Mouse (Mus musculus): Measurements from ENCODE around the gene Zc3h14.

The Zc3h14 gene

DNA sequence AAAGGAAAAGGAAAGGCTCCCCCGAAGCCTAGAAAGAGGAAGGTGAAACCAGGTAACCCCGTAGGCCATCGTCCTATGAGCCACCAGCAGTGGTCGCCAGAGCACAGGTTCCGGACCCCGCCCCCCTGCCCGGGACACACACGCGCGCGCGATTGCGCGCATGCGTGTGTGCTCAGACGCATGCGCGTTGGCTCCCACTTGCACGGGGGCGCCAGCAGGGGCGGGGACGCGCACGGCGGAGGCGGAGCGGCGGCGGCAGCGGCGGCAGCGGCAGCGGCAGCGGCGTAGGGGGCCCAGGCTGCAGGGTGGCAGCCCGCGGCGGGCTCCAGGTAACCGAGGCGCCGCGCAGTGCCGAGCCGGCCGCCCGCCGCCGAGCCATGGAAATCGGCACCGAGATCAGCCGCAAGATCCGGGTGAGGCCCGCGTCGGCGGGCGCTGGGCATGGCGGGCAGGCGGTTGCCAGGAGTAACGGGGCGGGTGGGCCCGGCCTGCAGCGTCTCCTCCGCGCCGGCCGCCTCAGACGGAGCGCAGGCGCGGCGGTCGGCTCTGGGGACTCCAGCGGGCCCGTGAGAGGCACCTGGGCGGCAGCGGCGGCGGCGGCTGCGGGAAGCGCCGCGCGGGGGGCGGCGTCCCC lies at the start of gene Zc3h14:
Gene Zc3h14, plus strand, starts transcription at position 219 of the 634 bp plus-strand sequence.
- DNase-seq = peak; percentile 94

DNA sequence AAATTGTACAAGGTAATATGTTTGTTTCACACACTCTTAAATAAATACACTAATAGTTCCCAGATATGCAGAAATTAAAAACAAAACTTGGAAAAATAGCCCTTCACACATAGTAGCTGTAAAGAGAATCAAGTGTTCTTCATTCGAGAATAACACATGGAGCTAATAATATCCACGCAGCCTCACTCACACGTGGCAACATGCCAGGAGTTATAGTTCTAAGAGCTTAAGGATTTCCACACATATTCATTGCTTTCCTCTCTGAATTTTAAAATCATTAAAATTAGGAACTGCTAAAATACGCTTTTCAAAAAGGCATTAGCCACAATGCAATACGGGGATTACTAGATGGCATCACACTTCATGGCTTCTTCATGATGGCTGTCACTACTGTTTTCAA lies 49.6 kb upstream of the Zc3h14 start:
- no peak for DNase-seq

DNA sequence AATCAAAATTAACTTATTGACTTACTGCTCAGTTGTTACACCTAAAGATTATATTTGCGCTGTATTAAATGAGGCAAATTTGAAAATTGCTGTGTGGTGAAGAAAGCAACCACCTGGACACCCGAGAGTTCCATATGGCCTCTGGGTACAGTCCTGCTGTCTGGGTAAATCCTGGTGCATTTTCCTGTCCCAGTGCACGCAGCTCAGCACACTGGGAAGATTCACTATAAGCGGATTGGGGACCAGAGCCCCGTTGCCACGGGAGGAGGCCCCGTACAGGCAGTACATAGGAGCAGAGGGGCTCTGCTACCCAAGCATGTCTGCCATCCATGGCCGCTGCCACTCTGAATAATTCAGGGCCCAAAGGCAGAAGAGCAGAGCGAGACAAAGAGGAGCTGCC lies 45.2 kb upstream of the Zc3h14 start:
- DNase-seq = no peak

DNA sequence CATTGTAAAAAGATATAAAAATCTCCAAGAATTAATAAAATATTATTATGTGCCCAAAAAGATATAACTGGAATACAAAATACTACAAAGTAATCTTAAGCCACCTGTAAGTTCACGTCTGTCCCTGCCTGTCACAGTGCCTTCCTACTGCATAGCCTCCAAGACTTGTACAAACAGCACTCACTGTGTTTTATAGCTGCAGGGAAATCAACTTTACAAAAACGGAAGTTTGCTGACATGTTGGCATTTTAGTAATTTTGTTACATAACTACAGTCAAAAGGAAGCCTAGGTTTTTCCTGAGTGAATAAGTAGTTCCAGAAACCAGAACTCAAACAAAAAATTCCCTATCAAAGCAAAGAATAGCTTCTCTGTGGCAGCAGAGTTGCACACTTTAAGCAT lies 43.2 kb upstream of the Zc3h14 start:
- DNase-seq = no peak

- DNase-seq = no peak
Measured at GRCm38 (mm10) chr12:98703961-98704360, 42.8 kb upstream of the Zc3h14 start.

DNA sequence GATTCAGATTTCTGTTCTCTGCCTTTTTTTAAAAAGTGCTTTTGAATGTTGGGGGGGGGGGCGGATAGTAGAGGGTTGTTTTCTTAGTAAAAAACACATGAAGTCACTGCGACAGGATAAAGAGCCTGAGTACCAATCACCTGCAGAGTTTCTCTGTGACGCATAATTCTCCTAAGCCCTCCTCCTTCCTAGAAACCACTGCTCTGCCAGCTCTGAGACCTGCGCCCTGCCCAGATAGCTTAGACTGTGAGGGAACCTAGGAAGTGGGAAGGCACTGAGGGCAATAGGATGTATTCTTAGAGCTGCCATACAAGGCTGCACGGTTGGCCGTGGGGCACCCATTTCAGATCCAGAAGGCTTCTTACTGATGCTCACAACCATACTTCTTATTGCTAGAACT lies 33.9 kb upstream of the Zc3h14 start:
- no peak for DNase-seq

DNA sequence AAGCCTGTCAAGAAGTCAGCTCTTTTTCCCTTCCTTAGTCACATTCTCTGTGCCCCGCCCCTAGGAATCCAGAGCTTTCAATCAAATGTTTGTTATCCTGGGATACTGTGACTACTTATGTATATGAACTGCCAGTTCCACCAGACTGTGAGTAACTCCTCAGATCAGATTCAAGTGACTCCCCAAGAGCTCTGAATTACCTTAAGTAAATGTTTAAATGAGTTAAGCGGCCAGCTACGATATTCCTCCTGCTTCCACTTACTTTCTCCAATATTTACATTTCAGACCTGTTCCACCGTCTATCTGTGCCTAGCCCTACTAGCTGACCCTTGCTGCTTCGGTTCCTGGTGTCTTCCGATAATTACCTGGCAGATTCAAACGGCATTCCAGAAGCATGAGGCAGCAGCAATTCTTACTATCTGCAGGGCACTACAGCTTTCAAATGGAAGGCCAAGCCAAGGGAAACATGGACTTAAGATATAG lies 33.1 kb upstream of the Zc3h14 start:
- no peak for DNase-seq

- DNase-seq = no peak
Measured at GRCm38 (mm10) chr12:98714757-98715156, 32.0 kb upstream of the Zc3h14 start.

- no peak for DNase-seq
Measured at GRCm38 (mm10) chr12:98716142-98716541, 30.6 kb upstream of the Zc3h14 start.

DNA sequence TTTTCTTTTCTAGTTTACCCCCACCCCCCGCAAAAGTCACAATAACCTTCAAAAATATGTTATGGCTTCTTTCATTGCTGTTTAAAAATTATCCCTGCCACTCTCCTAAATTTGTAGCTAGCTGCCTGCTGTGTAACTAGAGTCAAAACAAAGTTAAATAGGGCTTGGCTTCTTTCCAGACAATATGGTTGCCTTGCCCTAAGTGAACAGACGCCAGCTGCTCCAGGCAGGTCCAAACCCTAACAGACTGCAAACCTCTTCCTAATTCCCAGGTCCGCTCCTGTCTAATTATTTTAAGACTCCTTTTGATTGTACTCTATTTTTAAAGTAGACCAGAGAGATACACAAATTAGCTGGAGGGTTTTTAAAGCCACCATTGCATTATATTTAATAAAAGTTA lies 26.1 kb upstream of the Zc3h14 start:
- DNase-seq = no peak

DNA sequence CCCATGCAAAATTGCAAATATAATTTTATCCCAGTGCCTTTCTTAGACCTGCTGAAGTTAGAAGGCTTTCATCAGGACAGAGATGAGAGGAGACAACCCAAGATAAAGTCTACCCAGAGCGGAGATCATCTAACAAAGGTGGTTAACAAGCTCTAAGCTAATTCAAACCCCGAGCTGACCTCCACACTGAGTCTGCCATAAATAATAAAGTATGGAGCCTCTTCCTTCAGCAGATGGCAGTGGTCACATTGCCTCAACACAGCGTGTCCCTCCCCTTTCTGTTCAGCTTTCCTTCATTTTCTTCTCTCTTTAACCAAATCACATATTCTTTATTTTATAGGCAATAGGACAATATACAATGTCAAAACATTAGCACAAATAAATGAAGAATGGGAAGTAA lies 25.7 kb upstream of the Zc3h14 start:
- no peak for DNase-seq

DNA sequence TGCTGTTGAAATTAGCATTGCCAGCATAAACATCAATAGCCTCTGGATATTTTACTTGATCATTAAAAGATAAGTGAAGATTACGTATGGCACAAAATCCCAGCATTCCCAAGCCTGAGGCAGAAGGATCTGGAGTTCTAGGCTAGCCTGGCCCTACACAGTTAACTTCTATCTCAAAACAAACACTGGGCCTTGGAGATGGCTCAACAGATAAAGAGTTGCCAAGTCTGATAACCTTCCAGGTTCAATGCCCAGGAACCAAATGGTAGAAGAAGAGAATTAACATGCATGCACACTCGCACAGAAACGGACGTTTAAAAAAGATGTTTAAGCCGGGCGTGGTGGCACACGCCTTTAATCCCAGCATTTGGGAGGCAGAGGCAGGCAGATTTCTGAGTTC lies 22.5 kb upstream of the Zc3h14 start:
- DNase-seq = no peak

DNA sequence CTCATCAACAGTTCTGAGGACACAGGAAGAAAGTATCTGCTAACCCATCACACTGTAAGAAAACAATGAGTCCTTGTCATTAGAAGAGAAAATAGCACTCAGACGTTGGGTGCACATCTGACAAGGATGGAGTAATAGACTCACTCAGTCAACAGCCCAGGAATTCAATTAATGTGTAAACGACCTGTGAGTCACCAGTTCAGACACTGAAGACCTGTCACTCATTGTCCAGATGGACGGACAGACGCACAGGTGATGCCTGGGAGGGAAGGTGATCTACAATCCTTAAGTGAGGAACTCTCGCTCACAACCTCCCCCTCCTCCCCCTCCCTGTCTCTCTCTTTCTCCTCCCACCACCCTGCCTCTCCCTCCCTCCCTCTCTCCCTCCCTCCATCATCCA lies 21.8 kb upstream of the Zc3h14 start:
- no peak for DNase-seq

- DNase-seq = no peak
Measured at GRCm38 (mm10) chr12:98726078-98726477, 20.7 kb upstream of the Zc3h14 start.

DNA sequence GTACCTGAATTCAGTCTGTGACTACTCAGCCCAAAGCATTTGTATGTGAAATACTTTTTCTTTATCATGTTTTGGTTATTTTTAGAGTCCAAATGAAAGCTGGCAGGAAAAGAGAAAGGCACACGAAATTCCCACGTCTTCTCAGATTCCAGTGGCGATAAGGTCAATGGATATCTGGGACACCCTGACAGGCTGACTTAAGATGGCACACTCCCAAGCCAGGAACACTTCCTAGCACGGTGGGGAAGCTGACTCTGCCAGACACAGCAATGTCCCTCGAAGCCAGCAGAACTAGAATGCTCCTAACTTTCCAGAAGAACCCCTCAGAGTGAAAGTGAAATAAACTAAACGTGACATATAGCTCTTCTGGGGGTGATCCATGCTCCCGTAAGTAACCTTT lies 19.6 kb upstream of the Zc3h14 start:
- no peak for DNase-seq

GRCm38 (mm10) chr12:98730682-98731081 lies 16.1 kb upstream of the Zc3h14 start:
- no peak for DNase-seq

DNA sequence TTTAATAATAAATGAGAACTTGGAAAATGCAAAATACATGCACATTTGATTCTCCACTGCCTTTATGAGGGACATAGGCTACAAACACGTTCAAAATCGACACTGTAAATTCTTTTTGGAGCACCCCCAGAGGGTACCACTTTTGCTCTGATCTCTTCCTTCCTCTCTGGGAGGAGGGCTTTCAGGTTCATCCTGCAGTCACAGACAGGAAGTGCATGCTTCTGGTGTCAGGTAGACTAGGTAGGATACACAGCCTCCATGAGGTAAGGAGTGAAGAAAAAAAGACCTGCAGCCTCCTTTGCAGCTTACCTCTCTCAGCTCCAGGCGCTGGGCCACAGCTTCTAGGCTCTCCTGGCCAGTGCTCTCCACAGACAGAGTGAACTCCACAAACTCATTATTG lies 13.6 kb upstream of the Zc3h14 start:
- no peak for DNase-seq

DNA sequence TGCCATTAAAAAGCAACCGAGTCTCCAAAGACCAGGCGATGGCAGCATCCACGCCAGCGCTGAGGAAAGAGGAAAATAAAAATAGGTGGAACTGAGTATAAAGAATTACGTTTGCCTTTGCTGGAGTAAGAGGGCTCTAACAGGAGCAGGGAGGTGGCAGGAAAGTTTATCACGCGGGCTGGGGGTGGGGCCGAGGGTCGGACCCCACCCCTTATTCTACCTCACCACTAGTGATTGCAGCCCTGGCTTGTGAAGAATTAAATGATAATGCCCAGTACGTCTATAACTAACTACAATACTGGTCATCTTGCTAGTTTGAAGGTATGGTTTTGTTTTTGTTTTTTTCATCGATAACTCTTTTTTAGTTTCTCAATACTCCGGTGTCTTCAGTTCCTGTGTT lies 13.0 kb upstream of the Zc3h14 start:
- no peak for DNase-seq

- peak; percentile 64 to 72 for DNase-seq
Measured at GRCm38 (mm10) chr12:98734246-98734879, 12.4 kb upstream of the Zc3h14 start.

DNA sequence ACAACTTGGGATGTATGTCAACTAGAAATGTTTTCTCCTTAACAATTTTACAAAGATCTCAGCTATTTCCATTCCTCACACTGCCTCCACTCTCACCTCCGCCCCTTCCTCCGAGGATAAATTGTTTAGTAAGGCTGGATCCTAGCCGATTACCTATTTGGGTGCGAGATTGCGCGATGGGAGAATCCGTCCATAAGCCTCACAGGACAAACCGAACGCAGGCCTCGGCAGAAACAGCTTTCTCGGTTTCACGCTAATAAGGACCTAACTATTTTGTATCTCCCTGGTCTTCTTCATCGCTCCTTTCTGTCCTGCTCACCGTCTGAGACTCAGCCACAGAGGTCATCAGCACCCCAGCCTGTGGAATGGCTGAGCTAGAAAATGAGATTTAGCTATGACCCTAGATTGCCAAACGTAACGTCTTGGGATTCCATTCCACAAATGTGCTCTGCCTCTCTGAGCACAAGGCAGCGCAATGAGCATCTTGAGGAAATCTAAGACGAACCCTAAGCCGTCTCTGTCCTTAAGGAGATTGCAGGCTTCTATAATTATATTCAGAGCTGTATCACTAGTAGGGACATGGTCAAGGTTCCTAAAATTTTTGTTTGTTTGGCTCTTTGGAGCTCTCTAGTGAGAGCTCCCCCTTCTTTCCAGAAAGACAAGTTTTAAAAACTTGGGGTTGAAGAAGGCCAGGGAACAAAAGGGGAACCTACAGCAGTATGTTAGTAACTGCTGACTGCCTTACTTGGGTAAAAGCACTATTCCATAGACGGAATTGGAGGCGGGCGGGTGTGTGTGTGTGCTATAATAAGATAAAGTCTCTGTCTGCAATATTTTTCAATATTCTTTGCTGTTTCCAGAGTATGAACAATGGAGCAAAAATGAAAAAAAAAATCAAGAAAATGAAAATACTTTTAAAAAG lies 11.6 kb upstream of the Zc3h14 start:
- DNase-seq = no peak

GRCm38 (mm10) chr12:98736951-98737800 lies 9.6 kb upstream of the Zc3h14 start, which contains the start of gene Ptpn21:
Gene Ptpn21 (minus strand): TSS chr12:98737405.
- DNase-seq = no peak

DNA sequence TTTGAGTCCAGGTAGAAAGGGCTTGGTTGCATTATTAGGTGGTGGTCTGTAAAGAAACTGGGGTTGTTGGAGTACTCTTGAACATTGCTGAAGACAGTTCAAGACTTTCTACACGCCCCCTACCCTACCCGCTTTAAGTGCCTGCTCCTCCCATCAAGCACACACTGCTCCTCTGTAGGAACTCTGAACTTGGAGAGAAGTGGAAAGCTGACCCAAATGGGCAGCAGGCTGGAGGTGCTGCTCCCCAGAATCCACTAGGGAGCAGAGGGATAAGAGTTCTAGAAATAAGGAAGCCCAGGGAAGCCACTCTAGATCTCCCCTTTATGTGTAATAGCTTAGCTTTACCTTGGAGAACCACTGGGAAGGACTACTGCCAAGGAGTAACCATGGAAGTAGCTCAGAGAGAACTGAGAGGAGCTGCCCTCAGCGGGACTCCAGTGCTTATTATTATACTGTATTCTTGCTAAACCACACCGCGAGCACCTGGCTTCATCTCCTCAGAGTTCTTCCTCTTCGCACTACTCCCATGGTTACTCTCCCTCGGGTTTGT lies 8.9 kb upstream of the Zc3h14 start:
- no peak for DNase-seq
